Mouse (Mus musculus) heart, postnatal 14 days (tissue): ENCODE data around the gene Klhl35. TPM values are rescaled to one million over a fixed set of nuclear protein-coding genes. Genes with fewer than 3 reads are reported as not detected.

Experiments
- DNase-seq, 2 experiments: peaks; one replicate each; pipeline ENCODE4 v3.0.0; 2021 to 2022
- intact Hi-C: fragments of 180-260 bp; cut with DNase I; formaldehyde crosslinking; loops from one replicate; pipeline ENCODE4 v1.15.1; 2025
- long read RNA-seq, 2 experiments: library from polyadenylated mRNA; stranded (forward); transcript quantifications; one replicate each; pipeline ENCODE4 v2.0.0; 2021
- total RNA-seq, 2 experiments: library from RNA; stranded (reverse); gene quantifications; 2 replicates each; pipeline ENCODE4 v1.2.3; 2021

Klhl35 gene
- total RNA-seq: under 1 TPM; 0.15 to 0.29 TPM
- long read RNA-seq, experiment 1: 0 reads
- long read RNA-seq, experiment 2: 0 reads

DNA sequence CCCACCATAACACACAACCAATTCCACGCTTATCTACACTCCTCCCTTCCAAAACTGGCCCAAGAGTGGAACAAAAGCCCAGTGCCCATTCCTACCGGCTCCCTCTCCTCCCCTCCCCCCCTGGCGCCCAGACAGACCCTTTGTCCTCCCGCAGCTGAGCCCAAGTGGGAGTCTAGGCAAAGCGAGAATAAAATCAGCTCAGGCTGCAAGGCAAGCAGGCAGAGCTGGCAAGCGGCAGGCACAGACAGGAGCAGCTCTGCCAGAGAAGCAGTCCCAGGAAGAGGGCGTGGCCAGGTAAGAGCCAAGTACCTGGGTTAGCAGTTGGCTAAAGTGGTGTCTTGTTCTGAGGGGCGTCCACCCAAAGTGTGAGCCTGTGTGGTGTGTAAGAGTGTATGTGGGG lies at the start of gene Klhl35:
Gene Klhl35, plus strand, starts transcription at position 194 of the 400 bp plus-strand sequence.
- DNase-seq: no peak
- intact Hi-C loops: no loop called here

DNA sequence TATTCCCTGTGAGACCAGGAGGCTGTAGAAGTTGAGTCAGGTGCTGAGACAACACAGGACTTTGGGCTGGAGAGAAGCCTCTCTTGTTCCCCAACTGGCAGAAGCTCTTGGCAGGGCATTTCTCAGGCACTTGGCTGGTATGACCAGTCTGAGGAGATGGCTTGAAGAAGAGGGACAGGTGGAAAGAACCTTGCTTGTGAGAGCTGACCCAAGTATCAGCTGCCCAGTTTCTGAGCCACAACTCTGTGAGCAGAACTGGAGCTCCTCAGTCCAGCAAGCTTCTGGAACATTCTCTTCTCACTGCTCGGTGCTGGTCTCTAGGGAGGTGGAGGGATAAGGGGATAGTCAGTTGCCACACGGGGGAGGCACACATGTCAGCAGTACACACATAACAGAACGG lies 46.5 kb upstream of the Klhl35 start:
- no peak for DNase-seq
- intact Hi-C loops: no loop called here

DNA sequence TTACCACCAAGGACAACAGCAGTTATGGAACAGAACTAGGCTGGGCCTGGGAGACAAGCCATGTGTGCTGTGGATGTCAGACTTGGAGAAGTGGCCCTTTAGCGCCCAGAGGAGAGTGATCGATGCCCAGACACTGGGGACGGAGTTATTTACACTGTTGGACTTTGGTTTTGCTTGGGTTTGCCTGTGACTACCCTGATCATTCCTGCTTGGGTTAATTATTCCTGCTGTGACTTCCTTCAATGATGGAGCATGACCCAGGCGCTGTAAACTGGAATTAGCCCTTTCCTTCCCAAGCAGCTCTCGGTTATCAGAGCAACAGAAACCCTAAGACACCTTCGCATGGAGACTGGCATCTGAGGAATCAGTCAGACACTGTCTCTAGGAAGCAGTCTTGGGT lies 44.8 kb upstream of the Klhl35 start:
- intact Hi-C loops: no loop called here
- no peak for DNase-seq

DNA sequence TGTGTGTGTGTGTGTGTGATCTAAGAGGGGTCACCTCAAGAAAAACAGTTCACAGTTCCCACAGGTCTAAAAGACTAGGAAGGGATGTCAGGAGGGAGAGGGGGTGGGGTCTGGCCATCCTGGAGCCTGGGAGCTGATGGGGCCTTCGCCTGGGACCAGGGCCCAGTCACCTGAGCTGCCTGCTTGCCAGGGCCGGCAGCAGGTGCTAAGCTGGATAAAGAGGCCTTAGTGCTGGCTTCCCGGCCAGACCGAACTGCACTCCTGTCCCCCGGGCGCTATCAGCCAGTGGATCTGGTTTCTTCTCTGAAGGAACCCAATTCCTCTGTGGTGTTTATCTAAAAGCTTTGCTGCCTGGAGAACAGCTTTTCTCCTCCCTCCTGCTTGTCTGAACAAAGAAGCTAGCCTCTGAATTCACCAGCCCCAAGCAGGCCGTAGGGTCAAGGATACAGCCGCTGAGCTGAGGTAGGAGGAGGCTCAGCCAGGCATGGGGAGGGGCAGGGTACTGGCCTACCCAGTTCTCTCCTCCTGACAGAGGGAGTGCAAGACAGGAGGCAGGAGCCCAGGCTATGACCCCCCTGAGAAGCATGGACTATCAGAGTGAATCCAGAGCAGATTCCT lies 41.2 kb upstream of the Klhl35 start:
- intact Hi-C loops: loop anchor here (5.0 kb wide), 1 partner anchor 37 kb away; no protein-coding TSS in a partner anchor

GRCm38 (mm10) chr7:99425706-99426105 lies 40.1 kb upstream of the Klhl35 start:
- no peak for DNase-seq
- intact Hi-C loops: loop anchor here (5.0 kb wide), 1 partner anchor 38 kb away; no protein-coding TSS in a partner anchor

More for the DNA sequence above, 41.2 kb upstream of the Klhl35 start:
- DNase-seq: peak in 1 of 2 experiments; percentile 35

- DNase-seq: no peak
Measured at GRCm38 (mm10) chr7:99427031-99427430, 38.8 kb upstream of the Klhl35 start.

GRCm38 (mm10) chr7:99427987-99428386 lies 37.8 kb upstream of the Klhl35 start:
- no peak for DNase-seq
- intact Hi-C loops: loop anchor here (5.0 kb wide), 1 partner anchor 41 kb away; no protein-coding TSS in a partner anchor

More at GRCm38 (mm10) chr7:99427031-99427430, 38.8 kb upstream of the Klhl35 start:
- intact Hi-C loops: loop anchor here (5.0 kb wide), 1 partner anchor 40 kb away; no protein-coding TSS in a partner anchor

- intact Hi-C loops: loop anchor here (5.0 kb wide), 1 partner anchor 42 kb away; no protein-coding TSS in a partner anchor
- DNase-seq: no peak
Measured at GRCm38 (mm10) chr7:99428836-99429235, 37.0 kb upstream of the Klhl35 start.

DNA sequence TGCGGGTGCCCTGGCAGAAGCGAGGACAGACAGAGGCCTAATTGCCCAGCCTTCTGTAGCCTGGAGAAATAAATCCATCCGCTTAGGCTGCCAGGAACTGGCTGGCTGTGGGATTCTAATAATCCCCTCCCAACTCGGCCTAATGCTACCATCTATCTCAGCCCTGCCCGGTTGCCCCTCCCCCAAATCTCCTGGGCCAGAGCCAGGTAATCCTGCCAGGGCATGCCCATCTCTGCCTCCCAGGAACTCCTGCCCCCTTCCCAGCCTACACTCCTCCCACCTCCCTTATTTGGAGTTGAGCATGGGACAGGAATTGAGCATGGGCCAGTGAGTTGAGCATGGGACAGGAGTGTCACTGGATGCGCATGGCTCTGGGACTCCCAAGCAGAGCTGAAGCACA lies 36.0 kb upstream of the Klhl35 start:
- intact Hi-C loops: loop anchor here (5.0 kb wide), 1 partner anchor 42 kb away; no protein-coding TSS in a partner anchor
- no peak for DNase-seq

GRCm38 (mm10) chr7:99430246-99430645 lies 35.6 kb upstream of the Klhl35 start:
- intact Hi-C loops: no loop called here
- no peak for DNase-seq

DNA sequence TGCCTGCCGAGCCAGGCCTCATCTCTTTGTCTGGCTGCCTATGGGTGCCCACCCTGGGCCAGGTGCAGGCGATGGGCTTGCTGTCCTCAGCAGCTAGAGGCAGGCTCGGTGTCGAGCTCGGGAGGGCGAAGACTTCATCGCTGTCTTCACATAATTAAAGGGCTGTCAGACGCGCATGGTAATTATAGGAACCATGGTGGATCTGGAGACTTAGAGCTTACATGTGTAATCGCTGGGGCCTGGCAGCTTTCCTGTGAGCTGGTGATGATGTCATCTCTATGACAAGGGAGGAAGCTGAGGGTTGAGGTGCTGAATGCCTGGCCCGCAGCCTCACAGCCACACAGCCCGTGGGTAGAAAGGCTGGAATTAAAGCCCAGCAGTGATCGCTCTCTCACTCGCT lies 33.6 kb upstream of the Klhl35 start:
- peak; percentile 42 to 55 for DNase-seq
- intact Hi-C loops: no loop called here

GRCm38 (mm10) chr7:99432863-99433262 lies 32.9 kb upstream of the Klhl35 start:
- no peak for DNase-seq
- intact Hi-C loops: no loop called here

DNA sequence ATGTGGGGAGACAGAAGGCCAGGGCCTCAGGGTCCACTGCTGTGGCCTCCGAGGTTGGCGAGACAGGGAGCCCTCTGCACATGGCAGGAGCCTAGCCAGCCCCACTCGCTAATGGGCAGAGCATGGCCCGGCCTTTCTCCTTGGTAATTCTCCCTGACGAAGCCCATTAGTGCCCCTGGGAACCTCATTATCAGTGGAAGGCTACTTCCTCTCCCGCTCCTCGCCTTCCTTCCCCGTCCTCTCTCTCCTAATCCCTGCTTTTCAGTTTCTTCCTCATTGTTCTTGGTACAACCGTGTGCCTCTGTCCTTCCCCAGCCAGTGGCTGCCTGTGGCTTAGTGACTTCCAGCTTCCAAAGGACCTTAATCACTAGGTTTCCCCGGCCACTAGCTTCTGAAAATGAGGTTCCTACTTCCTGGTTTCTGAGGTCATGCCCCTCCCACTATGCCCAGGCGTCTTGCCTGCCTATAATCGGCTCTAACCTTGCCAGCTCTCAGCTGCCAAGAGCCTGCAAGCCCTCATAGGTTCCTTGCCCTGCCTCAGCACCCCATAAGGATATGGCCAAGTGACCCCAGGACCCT lies 31.0 kb upstream of the Klhl35 start:
- DNase-seq: no peak
- intact Hi-C loops: no loop called here

DNA sequence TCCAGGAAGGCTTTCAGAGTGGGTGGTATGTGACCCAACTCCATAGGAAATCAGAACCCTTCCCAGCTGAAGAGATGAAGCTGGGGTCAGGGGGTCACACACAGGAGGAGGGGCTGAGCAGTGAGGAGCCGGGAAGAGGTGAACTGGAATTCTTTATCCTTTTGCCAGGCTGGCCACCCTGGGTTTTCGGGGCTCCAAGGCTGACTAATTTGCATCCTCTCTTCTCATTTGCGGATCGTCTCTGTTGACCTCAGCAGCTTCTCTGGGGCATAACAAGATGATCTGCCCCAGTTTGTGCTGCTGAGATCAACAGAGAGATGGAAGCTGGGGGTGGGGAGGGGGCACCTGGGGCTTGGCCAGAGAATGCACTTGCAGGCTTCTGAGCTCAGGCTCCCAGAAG lies 29.3 kb upstream of the Klhl35 start:
- intact Hi-C loops: no loop called here
- no peak for DNase-seq

GRCm38 (mm10) chr7:99438881-99439280 lies 26.9 kb upstream of the Klhl35 start:
- intact Hi-C loops: no loop called here
- DNase-seq: no peak

GRCm38 (mm10) chr7:99441534-99442072 lies 24.2 kb upstream of the Klhl35 start:
- intact Hi-C loops: no loop called here
- DNase-seq: peak; percentile 71 to 83

DNA sequence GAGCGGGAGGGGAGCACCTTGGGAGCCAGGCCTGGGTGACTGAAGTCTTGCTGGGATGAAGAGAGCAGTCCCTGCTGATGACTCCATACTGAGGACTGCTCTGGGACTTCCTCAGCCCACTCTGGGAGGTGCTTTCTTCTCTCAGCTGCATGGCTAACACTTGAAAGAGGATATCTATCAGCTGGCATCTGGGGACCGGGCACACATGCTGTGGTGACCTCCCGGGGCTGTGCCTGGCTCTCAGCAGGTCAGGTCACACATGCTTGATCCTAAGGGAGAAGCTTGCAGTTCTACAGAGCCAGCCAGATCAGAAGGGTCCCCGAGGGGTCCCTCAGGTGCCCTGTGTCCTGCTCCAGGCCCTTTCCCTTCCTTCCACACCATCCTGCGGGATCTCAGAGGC lies 22.6 kb upstream of the Klhl35 start:
- intact Hi-C loops: no loop called here
- DNase-seq: no peak

DNA sequence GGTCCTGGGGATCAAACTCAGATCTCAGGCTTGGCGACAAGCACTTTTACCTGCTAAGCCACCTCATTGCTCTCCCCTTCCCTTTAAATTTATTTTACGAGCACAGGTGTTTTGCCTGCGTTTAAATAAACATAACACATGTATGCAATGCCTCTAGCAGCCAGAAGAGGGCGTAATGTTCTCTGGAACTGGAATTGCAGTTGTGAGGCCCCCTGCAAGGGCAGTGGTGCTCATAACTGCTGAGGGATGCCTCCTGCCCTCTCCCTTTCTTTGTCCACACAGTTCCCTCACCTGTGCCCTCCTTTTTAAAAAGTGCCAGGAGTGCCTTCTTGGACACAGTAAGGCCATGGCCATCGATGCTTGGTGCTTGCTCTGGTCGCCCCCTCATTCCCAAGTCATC lies 21.8 kb upstream of the Klhl35 start:
- intact Hi-C loops: no loop called here
- no peak for DNase-seq

- intact Hi-C loops: no loop called here
- peak in 1 of 2 experiments; percentile 43 for DNase-seq
Measured at GRCm38 (mm10) chr7:99445833-99446232, 20.0 kb upstream of the Klhl35 start.

- DNase-seq: no peak
- intact Hi-C loops: no loop called here
Measured at GRCm38 (mm10) chr7:99447323-99447722, 18.5 kb upstream of the Klhl35 start.

DNA sequence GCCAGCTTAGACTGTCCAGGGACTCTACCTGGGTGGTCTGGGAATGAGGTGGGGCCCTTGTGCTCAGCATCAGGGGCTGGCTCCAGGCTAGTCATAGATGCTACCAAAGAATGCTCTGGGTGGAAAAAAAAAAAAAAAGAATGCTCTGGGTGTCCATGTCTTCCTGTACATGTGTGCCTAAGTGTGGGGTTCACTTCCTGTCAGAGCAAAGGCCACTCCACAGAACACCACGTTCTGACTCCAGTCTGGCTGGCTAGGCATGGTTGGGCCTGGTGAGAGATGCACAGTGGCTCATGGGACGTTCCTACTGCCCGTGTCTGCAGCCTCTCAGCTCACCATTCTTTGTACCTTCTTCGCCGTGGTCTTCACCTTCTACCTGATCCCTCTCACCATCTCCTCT lies 17.2 kb upstream of the Klhl35 start:
- no peak for DNase-seq
- intact Hi-C loops: no loop called here

DNA sequence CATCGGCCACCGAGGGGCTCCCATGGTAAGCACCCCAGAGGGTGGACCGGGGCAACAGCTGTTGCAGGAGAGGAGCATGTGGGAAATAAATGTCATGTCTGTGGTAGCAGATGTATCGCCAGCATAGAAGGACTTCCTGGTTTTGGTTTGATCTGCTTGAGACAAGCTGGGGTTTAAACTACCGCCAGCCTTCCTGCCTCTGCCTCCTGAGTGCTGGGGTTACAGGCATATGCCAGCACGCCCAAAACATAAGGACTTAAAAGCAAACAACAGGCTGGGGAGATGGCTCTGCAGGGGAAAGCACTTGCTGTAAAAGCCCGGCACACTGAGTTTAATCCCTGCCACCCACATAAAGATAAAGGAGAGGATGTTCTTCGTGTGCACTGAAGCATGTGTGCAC lies 16.7 kb upstream of the Klhl35 start:
- intact Hi-C loops: no loop called here

More for the DNA sequence above, 16.7 kb upstream of the Klhl35 start:
- no peak for DNase-seq
